Comparison of ENCODE assay signal across 2 mouse cellular contexts in the genomic region with DNA sequence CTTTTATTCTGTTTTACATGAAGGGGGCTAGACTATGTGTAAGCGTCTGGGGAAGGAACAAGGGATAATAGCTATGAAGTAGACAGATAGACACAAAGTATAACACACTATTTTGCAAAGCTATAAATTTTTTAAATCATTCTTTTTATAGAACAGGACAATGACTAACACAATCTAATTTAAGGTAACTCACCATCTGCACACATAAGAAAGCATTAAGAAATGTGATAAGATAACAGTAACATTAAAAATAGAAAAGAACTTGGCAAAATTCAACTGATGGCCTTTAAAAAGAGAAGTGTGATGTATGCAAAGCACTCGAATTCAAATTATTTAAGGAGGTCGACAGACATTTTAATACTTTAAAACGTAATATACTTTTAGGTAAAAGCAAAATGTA.
TF ChIP-seq lines count a peak whose summit lies in the region.

No protein-coding gene starts in this region.

TF ChIP-seq in CH12.LX, 34 proteins besides CTCF, POLR2A, EP300 and RAD21 (continued from another document):
- no peak for TF ChIP-seq GABPA (IDR thresholded peaks at IDR 0.05; ENCODE audit: insufficient replicate concordance, low read depth, low read length)
- no peak for TF ChIP-seq ZC3H11A (IDR thresholded peaks at IDR 0.05; ENCODE audit: low read depth, low read length)
- no peak for TF ChIP-seq E2F4 (IDR thresholded peaks at IDR 0.05; ENCODE audit: insufficient replicate concordance, low read depth, low read length)
- TF ChIP-seq MAFK (IDR thresholded peaks at IDR 0.05; ENCODE audit: insufficient replicate concordance, low read length) = no peak
- TF ChIP-seq ELF1 (IDR thresholded peaks at IDR 0.05; ENCODE audit: low read depth, low read length) = no peak

TF ChIP-seq in myocyte, 11 proteins besides CTCF, POLR2A, EP300 and RAD21 (continued from another document):
- no peak for TF ChIP-seq MYOG (IDR thresholded peaks at IDR 0.05; ENCODE audit: control insufficient read depth in 1 of 3, insufficient read depth in 1 of 3, insufficient read length in 2 of 3, low read depth in 2 of 3)
- TF ChIP-seq MYOD1 (IDR thresholded peaks at IDR 0.05; ENCODE audit: control insufficient read depth in 1 of 3, insufficient read length in 2 of 3, low read depth in 2 of 3) = no peak
- TF ChIP-seq TCF3 (IDR thresholded peaks at IDR 0.05; ENCODE audit: insufficient read length, low read depth) = no peak
TF ChIP-seq in myocyte: peak in this region for 0.
